Mouse (Mus musculus) v-Abl transformed pro-B cells (cell line): ENCODE data around the gene Dner.

ENCODE experiments used
- in situ Hi-C, 2 experiments: fragments of 400-800 bp; cut with MboI; formaldehyde crosslinking; loops; one replicate each; pipeline ENCODE4 v1.15.1; 2025; ENCODE audit not compliant: unreplicated experiment in 2 of 2

Dner gene

GRCm38 (mm10) chr1:84640463-84640862 is 55.6 kb downstream of the Dner start:
- in situ Hi-C loops = no loop called here

GRCm38 (mm10) chr1:84636890-84637289 is 59.1 kb downstream of the Dner start:
- in situ Hi-C loops = no loop called here

- in situ Hi-C loops = no loop called here
Observed at GRCm38 (mm10) chr1:84628244-84628643, 67.8 kb downstream of the Dner start.

GRCm38 (mm10) chr1:84622978-84623554 is 73.0 kb downstream of the Dner start:
- in situ Hi-C loops = no loop called here

- in situ Hi-C loops = no loop called here
Observed at GRCm38 (mm10) chr1:84621308-84621707, 74.7 kb downstream of the Dner start.

- in situ Hi-C loops = no loop called here
Observed at GRCm38 (mm10) chr1:84619131-84619760, 76.8 kb downstream of the Dner start.

GRCm38 (mm10) chr1:84618094-84618493 is 77.9 kb downstream of the Dner start:
- in situ Hi-C loops = no loop called here

- in situ Hi-C loops = no loop called here
Observed at GRCm38 (mm10) chr1:84616133-84616532, 79.9 kb downstream of the Dner start.

- in situ Hi-C loops = no loop called here
Observed at GRCm38 (mm10) chr1:84614596-84614995, 81.4 kb downstream of the Dner start.

- in situ Hi-C loops = no loop called here
Observed at GRCm38 (mm10) chr1:84613119-84613518, 82.9 kb downstream of the Dner start.

- in situ Hi-C loops = no loop called here
Observed at GRCm38 (mm10) chr1:84611331-84611730, 84.7 kb downstream of the Dner start.

GRCm38 (mm10) chr1:84599025-84599424 is 97.0 kb downstream of the Dner start:
- in situ Hi-C loops = no loop called here

- in situ Hi-C loops = no loop called here
Observed at GRCm38 (mm10) chr1:84596023-84596422, 100.0 kb downstream of the Dner start.

GRCm38 (mm10) chr1:84592394-84592793 is 103.6 kb downstream of the Dner start:
- in situ Hi-C loops = no loop called here

- in situ Hi-C loops = no loop called here
Observed at GRCm38 (mm10) chr1:84590534-84590933, 105.5 kb downstream of the Dner start.

GRCm38 (mm10) chr1:84585434-84585833 is 110.6 kb downstream of the Dner start:
- in situ Hi-C loops = no loop called here

- in situ Hi-C loops = no loop called here
Observed at GRCm38 (mm10) chr1:84581812-84582211, 114.2 kb downstream of the Dner start.

GRCm38 (mm10) chr1:84561841-84562240 is 134.2 kb downstream of the Dner start:
- in situ Hi-C loops = no loop called here

- in situ Hi-C loops = no loop called here
Observed at GRCm38 (mm10) chr1:84561387-84561786, 134.6 kb downstream of the Dner start.

- in situ Hi-C loops = no loop called here
Observed at GRCm38 (mm10) chr1:84556546-84557511, 139.2 kb downstream of the Dner start.

GRCm38 (mm10) chr1:84552005-84552404 is 144.0 kb downstream of the Dner start:
- in situ Hi-C loops = no loop called here

GRCm38 (mm10) chr1:84550065-84550368 is 146.0 kb downstream of the Dner start:
- in situ Hi-C loops = no loop called here
